Mouse (Mus musculus) liver, embryonic 16.5 days (tissue): ENCODE measurements around the gene Stag1. TPM values are rescaled to one million over a fixed set of nuclear protein-coding genes. Genes with fewer than 3 reads are reported as not detected.
A peak's percentile ranks its signal among the peaks of the same experiment; 100 is the strongest.
"Not testable (repeated sequence)": the region's sequence is repeated elsewhere in the genome, so short reads cannot be mapped to it uniquely, and the experiment has no call there.

Experiments used
- ATAC-seq: fragments of 200-750 bp; cut with Nextera tagmentation; 2 replicates; pipeline ENCODE4 v1.8.0; 2017; ENCODE audit warnings: low read depth, mild to moderate bottlenecking, moderate number of reproducible peaks, moderate library complexity
- H3K27ac ChIP-seq: fragments of 300-500 bp; sonication (generic); 2 replicates; pipeline ENCODE4 v1.5.1; 2014; ENCODE audit warnings: mild to moderate bottlenecking, low read length
- H3K27me3 ChIP-seq: fragments of 300-500 bp; sonication (generic); 2 replicates; pipeline ENCODE4 v1.6.1; 2014; ENCODE audit warnings: low read depth, low read length, mixed read lengths; ENCODE audit not compliant: control insufficient read depth, insufficient read depth
- H3K36me3 ChIP-seq: fragments of 300-500 bp; sonication (generic); 2 replicates; pipeline ENCODE4 v1.6.1; 2014; ENCODE audit warnings: mild to moderate bottlenecking; ENCODE audit not compliant: control insufficient read depth, insufficient read depth
- H3K4me1 ChIP-seq: fragments of 300-500 bp; sonication (generic); 2 replicates; pipeline ENCODE4 v1.6.1; 2014; ENCODE audit warnings: low read depth, low read length, mixed read lengths; ENCODE audit not compliant: control insufficient read depth
- H3K4me2 ChIP-seq: fragments of 300-500 bp; sonication (generic); 2 replicates; pipeline ENCODE4 v1.6.1; 2014; ENCODE audit warnings: low read depth, low read length, mixed read lengths
- H3K4me3 ChIP-seq: fragments of 300-500 bp; sonication (generic); 2 replicates; pipeline ENCODE4 v1.5.1; 2014; ENCODE audit warnings: low read depth, mild to moderate bottlenecking, low read length
- H3K9ac ChIP-seq: fragments of 300-500 bp; sonication (generic); 2 replicates; pipeline ENCODE4 v1.6.1; 2014; ENCODE audit warnings: low read depth, low read length
- H3K9me3 ChIP-seq: fragments of 300-500 bp; sonication (generic); replicated peaks from 2 replicates; pipeline ENCODE4 v1.6.1; 2016; ENCODE audit warnings: low read length; ENCODE audit not compliant: control insufficient read depth
- WGBS: fragments of 180-500 bp; shearing (Covaris S2); extraction: QIAGEN DNeasy Blood & Tissue Kit; methylation state at CpG from one replicate; pipeline ENCODE4 v1.1.7; 2014; ENCODE audit not compliant: insufficient replicate concordance; 5-methylcytosine and 5-hydroxymethylcytosine counted together
- polyA plus RNA-seq: library from polyadenylated mRNA; unstranded; fragments of >200 nt; fragmentation: Nextera tagmentation; extraction: Ambion mirVana; gene quantifications from 2 replicates; pipeline ENCODE4 v1.2.1, GENCODE M21; 2015

Stag1 gene
- polyA plus RNA-seq, 1 experiment from 2014 or later, result 15.1 TPM

DNA sequence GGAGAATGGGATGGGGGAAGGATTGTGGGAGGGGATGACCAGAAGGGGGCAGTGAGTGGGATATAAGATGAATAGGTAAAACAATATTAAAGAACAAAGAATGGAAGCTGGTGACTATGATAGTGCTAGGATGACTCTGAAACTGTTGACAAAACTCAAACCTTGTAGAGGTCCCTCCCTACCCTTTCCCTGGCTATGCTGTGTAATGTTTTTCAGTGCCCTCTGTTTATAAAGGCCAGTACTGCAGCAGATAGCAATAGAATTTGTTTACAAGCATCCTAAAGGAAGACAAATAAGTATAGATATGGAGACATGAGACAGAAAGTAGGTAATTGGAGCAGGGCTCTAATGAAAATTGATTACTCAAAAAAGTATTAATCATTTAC, 139.0 kb downstream of the Stag1 start:
- H3K27me3 ChIP-seq, result no peaks in the 10 kb centered on the region
- H3K27ac ChIP-seq, result peak overlapping the region; percentile 5; the same call in 1 of the 2 replicates
- H3K9ac ChIP-seq, result no peak overlapping the region
- H3K4me2 ChIP-seq, result no peak overlapping the region
- no peaks in the 10 kb centered on the region for H3K36me3 ChIP-seq
- H3K4me1 ChIP-seq, result peaks cover 12% of the 10 kb centered on the region
- ATAC-seq, result peak; percentile 59
- no peaks in the 10 kb centered on the region for H3K9me3 ChIP-seq
- no peak overlapping the region for H3K4me3 ChIP-seq

DNA sequence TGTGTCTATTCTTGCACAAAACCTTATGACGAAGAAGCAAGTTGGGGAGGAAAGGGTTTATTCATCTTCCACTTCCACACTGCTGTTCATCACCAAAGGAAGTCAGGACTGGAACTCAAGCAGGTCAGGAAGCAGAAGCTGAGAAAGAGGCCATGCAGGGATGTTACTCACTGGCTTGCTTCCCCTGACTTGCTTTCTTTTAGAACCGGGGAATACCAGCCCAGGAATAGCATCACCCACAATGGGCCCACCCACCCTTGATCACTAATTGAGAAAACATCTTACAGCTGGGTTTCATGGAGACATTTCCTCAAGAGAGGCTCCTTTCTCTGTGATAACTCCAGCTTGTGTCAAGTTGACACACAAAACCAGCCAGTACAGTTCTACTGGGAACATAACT, 179.6 kb downstream of the Stag1 start:
- not testable (repeated sequence) for H3K36me3 ChIP-seq, H3K27ac ChIP-seq, ATAC-seq, H3K9me3 ChIP-seq, H3K4me2 ChIP-seq, H3K4me3 ChIP-seq, H3K27me3 ChIP-seq, H3K9ac ChIP-seq, H3K4me1 ChIP-seq
- WGBS, result 74% methylated on average over 2 of the region's 2 CpGs

DNA sequence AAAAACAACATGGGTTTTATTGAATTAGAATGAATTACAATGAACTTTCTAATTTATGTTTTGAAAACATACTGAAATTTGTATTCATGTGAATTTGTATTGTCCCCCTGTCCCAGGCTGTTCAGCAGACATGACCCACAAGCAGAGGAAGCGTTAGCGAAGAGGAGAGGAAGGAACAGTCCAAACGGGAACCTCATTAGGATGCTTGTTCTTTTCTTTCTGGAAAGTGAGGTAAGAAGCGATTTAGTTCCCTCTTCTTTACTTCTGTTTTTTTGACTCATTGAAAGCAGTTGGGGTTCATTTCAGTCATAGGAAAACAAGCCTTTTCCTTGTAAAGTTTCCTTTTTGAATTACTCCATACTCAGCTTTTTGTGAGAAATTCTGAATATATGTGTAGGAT, 268.4 kb downstream of the Stag1 start:
- Histone ChIP-seq H3K4me1 (no peaks in the 10 kb centered on the region), H3K36me3 (no peaks in the 10 kb centered on the region), H3K9ac (no peak overlapping the region), H3K4me2 (no peak overlapping the region), H3K4me3 (no peak overlapping the region), H3K27ac (no peak overlapping the region), H3K27me3 (no peaks in the 10 kb centered on the region), H3K9me3 (no peaks in the 10 kb centered on the region)
- WGBS, result 64% methylated on average over 4 of the region's 4 CpGs
- ATAC-seq, result no peak

DNA sequence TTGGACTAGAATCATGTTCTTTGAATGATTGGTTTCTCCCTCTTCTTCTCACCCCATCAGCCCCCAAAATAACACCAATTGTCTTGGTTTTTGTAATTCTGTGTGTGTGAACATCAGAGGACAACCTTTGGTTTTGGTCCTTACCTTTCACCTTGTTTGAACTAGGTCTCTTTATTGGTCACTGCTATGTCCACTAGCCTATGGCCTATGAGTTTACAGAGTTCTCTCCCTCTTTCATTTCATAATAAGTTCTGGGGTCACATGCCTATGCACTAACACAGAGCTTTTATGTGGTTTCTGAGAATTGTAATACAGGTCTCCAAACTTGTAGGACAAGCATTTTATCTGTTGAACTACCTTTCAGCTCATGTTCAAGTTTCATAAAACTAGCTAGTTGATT, 272.0 kb downstream of the Stag1 start:
- Histone ChIP-seq H3K4me1 (no peaks in the 10 kb centered on the region), H3K4me3 (no peak overlapping the region), H3K36me3 (no peaks in the 10 kb centered on the region), H3K4me2 (no peak overlapping the region), H3K27ac (no peak overlapping the region), H3K27me3 (no peaks in the 10 kb centered on the region), H3K9ac (no peak overlapping the region), H3K9me3 (no peaks in the 10 kb centered on the region)
- 0 out of 2 replicates have a peak, but pooled peaks have one; percentile 24 for ATAC-seq

DNA sequence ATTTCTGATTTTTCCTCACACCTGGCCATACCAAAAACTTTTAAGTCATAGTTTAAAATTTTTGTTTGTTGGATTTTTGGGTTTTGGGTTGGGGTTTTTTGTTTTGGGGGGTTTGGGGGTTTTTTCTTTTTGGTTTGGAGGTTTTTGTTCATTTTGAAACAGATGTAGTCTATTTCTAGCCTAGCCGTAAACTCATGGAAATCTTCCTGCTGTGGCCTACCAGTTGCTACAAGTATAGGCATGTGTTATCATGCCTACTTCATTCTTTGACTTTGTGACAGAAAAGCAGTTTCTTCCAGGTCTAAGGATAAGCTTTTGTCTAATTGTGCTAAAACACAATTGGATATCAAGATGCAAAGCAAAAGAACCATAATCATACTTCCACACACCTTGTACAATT, 298.5 kb downstream of the Stag1 start:
- no peak for ATAC-seq
- H3K27ac ChIP-seq, result no peak overlapping the region
- H3K4me1 ChIP-seq, result no peaks in the 10 kb centered on the region
- H3K4me3 ChIP-seq, result no peak overlapping the region
- no peaks in the 10 kb centered on the region for H3K27me3 ChIP-seq
- 83% methylated on average over 1 of the region's 1 CpGs for WGBS
- no peaks in the 10 kb centered on the region for H3K9me3 ChIP-seq
- H3K36me3 ChIP-seq, result no peaks in the 10 kb centered on the region
- no peak overlapping the region for H3K9ac ChIP-seq
- H3K4me2 ChIP-seq, result no peak overlapping the region

DNA sequence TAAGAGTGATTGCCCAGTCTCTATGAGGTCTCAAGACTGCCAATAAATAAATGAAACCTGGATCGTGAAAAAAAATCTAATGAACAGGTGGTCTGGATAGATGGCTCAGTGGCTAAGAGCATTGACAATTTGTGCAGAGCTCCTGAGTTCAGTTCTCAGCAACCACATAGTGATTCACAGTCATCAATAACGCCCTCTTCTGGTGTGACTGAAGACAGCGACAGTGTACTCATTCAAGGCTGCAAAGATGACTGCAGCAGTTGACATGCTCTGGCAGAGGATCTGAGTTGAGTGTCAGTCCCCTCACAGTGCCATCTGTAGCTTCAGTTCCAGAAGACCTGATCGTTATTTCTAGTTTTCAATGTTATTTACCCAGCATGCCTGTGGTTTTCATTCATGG, 300.4 kb downstream of the Stag1 start:
- ATAC-seq, result no peak
- Histone ChIP-seq H3K4me1 (no peaks in the 10 kb centered on the region), H3K27me3 (no peaks in the 10 kb centered on the region), H3K9me3 (no peaks in the 10 kb centered on the region), H3K36me3 (no peaks in the 10 kb centered on the region), H3K27ac (no peak overlapping the region), H3K9ac (no peak overlapping the region), H3K4me3 (no peak overlapping the region), H3K4me2 (no peak overlapping the region)
- 85% methylated on average over 4 of the region's 4 CpGs for WGBS

DNA sequence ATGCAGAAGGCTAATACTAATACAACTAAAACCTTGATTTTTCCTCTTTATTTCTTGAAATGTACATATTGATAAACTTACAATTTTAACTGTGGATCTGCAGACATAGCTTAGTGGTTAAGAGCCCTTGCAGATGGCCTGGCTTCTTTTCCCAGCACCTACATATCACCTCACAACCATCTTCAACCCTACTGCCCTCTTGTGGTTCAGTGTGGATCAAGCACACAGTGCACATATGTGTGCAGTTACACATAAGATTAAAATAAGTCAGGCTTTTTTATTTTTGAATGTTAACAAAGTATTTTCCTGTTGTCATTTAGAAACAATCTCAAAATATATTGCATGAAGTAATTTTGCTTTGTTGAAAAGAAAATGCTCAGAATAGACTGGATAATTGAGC, 312.8 kb downstream of the Stag1 start:
- Histone ChIP-seq H3K27me3 (no peaks in the 10 kb centered on the region), H3K4me1 (no peaks in the 10 kb centered on the region), H3K9ac (no peak overlapping the region), H3K4me3 (no peak overlapping the region), H3K36me3 (no peaks in the 10 kb centered on the region; the same call in 1 of the 2 replicates), H3K9me3 (no peaks in the 10 kb centered on the region), H3K4me2 (no peak overlapping the region), H3K27ac (no peak overlapping the region)
- ATAC-seq, result no peak

DNA sequence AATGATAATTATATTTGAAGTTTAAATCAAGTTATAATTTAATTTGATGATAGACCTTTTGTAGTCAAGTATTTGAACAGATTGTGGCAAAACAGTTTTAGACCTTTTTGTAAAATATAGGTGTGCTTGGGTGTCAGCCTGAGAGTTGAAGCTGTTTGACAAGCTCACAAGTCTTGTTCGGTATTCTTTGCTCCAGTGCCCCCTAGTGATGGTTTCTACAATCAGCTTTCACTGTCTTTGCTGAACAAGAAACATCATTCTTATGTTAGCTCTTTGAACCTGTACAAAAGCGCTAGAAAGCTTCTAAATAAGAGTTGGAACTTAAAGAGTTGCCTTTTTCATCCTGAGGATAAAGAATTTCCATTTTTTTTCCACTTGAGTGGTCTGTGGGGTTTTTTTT, 319.5 kb downstream of the Stag1 start:
- no peaks in the 10 kb centered on the region for H3K27me3 ChIP-seq
- H3K27ac ChIP-seq, result no peak overlapping the region
- 54% methylated on average over 2 of the region's 2 CpGs for WGBS
- H3K4me2 ChIP-seq, result no peak overlapping the region
- H3K4me1 ChIP-seq, result no peaks in the 10 kb centered on the region
- no peaks in the 10 kb centered on the region for H3K9me3 ChIP-seq
- ATAC-seq, result no peak
- no peak overlapping the region for H3K4me3 ChIP-seq
- no peaks in the 10 kb centered on the region for H3K36me3 ChIP-seq
- no peak overlapping the region for H3K9ac ChIP-seq

DNA sequence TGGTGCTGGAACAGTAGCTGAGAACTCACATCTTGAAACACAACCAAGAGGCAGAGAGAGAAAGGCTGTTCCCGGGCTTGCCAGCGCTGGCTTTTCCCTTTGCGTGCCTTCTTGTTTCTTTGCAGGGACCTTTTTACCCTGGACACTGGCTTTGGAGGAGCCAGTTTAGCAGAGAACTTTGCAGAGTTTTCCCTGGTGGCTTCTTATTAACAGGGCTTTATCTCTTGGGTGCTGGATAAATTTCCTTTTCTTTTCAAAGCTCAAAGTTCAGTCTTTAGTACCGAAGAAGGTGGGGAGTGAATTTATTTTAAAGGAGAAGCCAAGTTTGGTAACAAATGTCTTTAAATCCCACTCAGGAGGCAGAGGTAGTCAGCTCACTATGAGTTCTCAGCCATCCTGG, 329.0 kb downstream of the Stag1 start:
- no peak for ATAC-seq
- 93% methylated on average over 4 of the region's 4 CpGs for WGBS
- no peaks in the 10 kb centered on the region for H3K27me3 ChIP-seq

DNA sequence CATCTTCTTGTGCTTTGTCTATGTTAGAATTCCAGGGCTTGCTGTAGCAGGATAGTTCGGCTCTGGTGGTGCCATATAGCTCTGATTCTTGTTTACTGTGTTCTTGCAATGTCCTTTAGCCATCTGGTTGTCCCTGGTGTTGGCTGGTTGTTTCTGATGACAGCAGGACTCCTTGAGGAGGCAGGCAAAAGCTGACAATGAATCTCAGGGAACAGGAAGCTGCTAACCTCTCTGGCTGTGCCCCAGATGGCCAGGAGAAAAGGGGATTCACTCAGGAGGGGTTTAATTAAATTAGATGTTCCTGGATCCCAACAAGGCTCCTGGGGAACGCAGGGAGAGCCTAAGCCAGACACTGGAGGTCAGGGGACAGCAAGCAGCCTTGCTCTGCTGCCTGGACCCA, 344.4 kb downstream of the Stag1 start:
- 70% methylated on average over 2 of the region's 2 CpGs for WGBS
- H3K9ac ChIP-seq, result no peak overlapping the region
- H3K4me3 ChIP-seq, result no peak overlapping the region
- no peak overlapping the region for H3K27ac ChIP-seq
- no peaks in the 10 kb centered on the region for H3K4me1 ChIP-seq
- H3K27me3 ChIP-seq, result no peaks in the 10 kb centered on the region
- peaks cover under 1% of the 10 kb centered on the region; the same call in 1 of the 2 replicates for H3K36me3 ChIP-seq
- no peak overlapping the region for H3K4me2 ChIP-seq
- ATAC-seq, result no peak
- no peaks in the 10 kb centered on the region for H3K9me3 ChIP-seq

More for the DNA sequence above, 329.0 kb downstream of the Stag1 start:
- no peak overlapping the region for H3K4me2 ChIP-seq
- no peak overlapping the region for H3K27ac ChIP-seq
- H3K9ac ChIP-seq, result no peak overlapping the region
- no peak overlapping the region for H3K4me3 ChIP-seq
- no peaks in the 10 kb centered on the region for H3K9me3 ChIP-seq
- H3K36me3 ChIP-seq, result peaks cover 3% of the 10 kb centered on the region; the same call in 1 of the 2 replicates
- H3K4me1 ChIP-seq, result no peaks in the 10 kb centered on the region
